Mouse (Mus musculus) E14TG2a.4 (cell line): ENCODE measurements around the gene Cnnm2.

Experiments used
- H3K27me3 ChIP-seq: 2 replicates; pipeline ENCODE4 v1.6.1; 2014; ENCODE audit warnings: low read length, control low read depth; ENCODE audit not compliant: insufficient read depth
- H3K36me3 ChIP-seq: 2 replicates; pipeline ENCODE4 v1.6.1; 2014; ENCODE audit warnings: low read length, control low read depth; ENCODE audit not compliant: insufficient read depth
- H3K4me1 ChIP-seq: replicated peaks from 2 replicates; pipeline ENCODE4 v1.6.1; 2014; ENCODE audit warnings: low read depth, low read length, control low read depth
- H3K4me3 ChIP-seq: replicated peaks from 2 replicates; pipeline ENCODE4 v1.5.1; 2014; ENCODE audit warnings: mild to moderate bottlenecking, low read length
- H3K9me3 ChIP-seq: 2 replicates; pipeline ENCODE4 v1.6.1; 2014; ENCODE audit warnings: low read length, control low read depth
- CTCF ChIP-seq: conservative IDR thresholded peaks from 2 replicates; pipeline ENCODE4 v1.5.1; 2014; ENCODE audit warnings: low read length
- NANOG ChIP-seq: IDR thresholded peaks from 2 replicates; pipeline ENCODE4 v1.6.1; 2014; ENCODE audit warnings: borderline replicate concordance, low read length, mixed read lengths
- POU5F1 ChIP-seq: IDR thresholded peaks from 2 replicates; pipeline ENCODE4 v1.6.1; 2014; ENCODE audit warnings: low read length, borderline replicate concordance

Cnnm2 gene

GRCm38 (mm10) chr19:46834301-46834700, 72.9 kb downstream of the Cnnm2 start:
- H3K36me3 ChIP-seq = 0 out of 2 replicates have a peak, but pooled peaks cover 8% of the 10 kb centered on the region
- no peaks in the 10 kb centered on the region for H3K27me3 ChIP-seq
- H3K9me3 ChIP-seq = no peaks in the 10 kb centered on the region
- peaks cover 98% of the 10 kb centered on the region for H3K4me1 ChIP-seq
- H3K4me3 ChIP-seq = peak overlapping the region; percentile 62
- no peak for TF ChIP-seq NANOG
- TF ChIP-seq POU5F1 = no peak
- TF ChIP-seq CTCF = no peak

- H3K4me1 ChIP-seq = peaks cover 97% of the 10 kb centered on the region
- H3K4me3 ChIP-seq = peak overlapping the region; percentile 62
- 0 out of 2 replicates have a peak, but pooled peaks cover 11% of the 10 kb centered on the region for H3K36me3 ChIP-seq
- no peaks in the 10 kb centered on the region for H3K27me3 ChIP-seq
- no peak for TF ChIP-seq POU5F1
- TF ChIP-seq NANOG = no peak
- no peak for TF ChIP-seq CTCF
- H3K9me3 ChIP-seq = no peaks in the 10 kb centered on the region
Observed at GRCm38 (mm10) chr19:46835339-46835738, 73.9 kb downstream of the Cnnm2 start.

- TF ChIP-seq POU5F1 (no peak), NANOG (peak; percentile 76), CTCF (no peak)
- no peaks in the 10 kb centered on the region for H3K27me3 ChIP-seq
- 0 out of 2 replicates have a peak, but pooled peaks cover 11% of the 10 kb centered on the region for H3K36me3 ChIP-seq
- H3K4me1 ChIP-seq = peaks cover 97% of the 10 kb centered on the region
- peak overlapping the region; percentile 61 for H3K4me3 ChIP-seq
- no peaks in the 10 kb centered on the region for H3K9me3 ChIP-seq
Observed at GRCm38 (mm10) chr19:46836085-46836484, 74.7 kb downstream of the Cnnm2 start.

- Histone ChIP-seq H3K27me3 (no peaks in the 10 kb centered on the region), H3K4me1 (peaks cover 88% of the 10 kb centered on the region), H3K36me3 (0 out of 2 replicates have a peak, but pooled peaks cover 8% of the 10 kb centered on the region), H3K4me3 (peak overlapping the region; percentile 61), H3K9me3 (no peaks in the 10 kb centered on the region)
- TF ChIP-seq CTCF = no peak
Observed at GRCm38 (mm10) chr19:46837290-46838079, 76.1 kb downstream of the Cnnm2 start.

- Histone ChIP-seq H3K4me3 (no peak overlapping the region), H3K9me3 (no peaks in the 10 kb centered on the region), H3K36me3 (peaks cover 8% of the 10 kb centered on the region; the same call in 1 of the 2 replicates), H3K4me1 (peaks cover 88% of the 10 kb centered on the region), H3K27me3 (no peaks in the 10 kb centered on the region)
- TF ChIP-seq CTCF = no peak
Observed at GRCm38 (mm10) chr19:46841016-46841415, 79.6 kb downstream of the Cnnm2 start.

- Histone ChIP-seq H3K4me1 (peaks cover 81% of the 10 kb centered on the region), H3K36me3 (peaks cover 15% of the 10 kb centered on the region; the same call in 1 of the 2 replicates), H3K9me3 (no peaks in the 10 kb centered on the region), H3K4me3 (no peak overlapping the region), H3K27me3 (no peaks in the 10 kb centered on the region)
- TF ChIP-seq CTCF = no peak
- no peak for TF ChIP-seq NANOG
- no peak for TF ChIP-seq POU5F1
Observed at GRCm38 (mm10) chr19:46843030-46843429, 81.6 kb downstream of the Cnnm2 start.

GRCm38 (mm10) chr19:46846056-46846455, 84.7 kb downstream of the Cnnm2 start:
- Histone ChIP-seq H3K4me3 (no peak overlapping the region), H3K4me1 (peaks cover 82% of the 10 kb centered on the region), H3K27me3 (no peaks in the 10 kb centered on the region), H3K36me3 (peaks cover 14% of the 10 kb centered on the region; the same call in 1 of the 2 replicates), H3K9me3 (no peaks in the 10 kb centered on the region)
- TF ChIP-seq CTCF (no peak), POU5F1 (no peak), NANOG (no peak)

GRCm38 (mm10) chr19:46846459-46846858, 85.1 kb downstream of the Cnnm2 start:
- TF ChIP-seq CTCF = no peak
- no peak for TF ChIP-seq POU5F1
- no peak for TF ChIP-seq NANOG
- Histone ChIP-seq H3K36me3 (peaks cover 14% of the 10 kb centered on the region; the same call in 1 of the 2 replicates), H3K4me1 (peaks cover 82% of the 10 kb centered on the region), H3K4me3 (no peak overlapping the region), H3K9me3 (no peaks in the 10 kb centered on the region), H3K27me3 (no peaks in the 10 kb centered on the region)

GRCm38 (mm10) chr19:46848381-46849268, 87.2 kb downstream of the Cnnm2 start:
- Histone ChIP-seq H3K4me1 (peaks cover 80% of the 10 kb centered on the region), H3K27me3 (no peaks in the 10 kb centered on the region), H3K4me3 (0 out of 2 replicates have a peak overlapping the region, but pooled peaks have one; percentile 15), H3K9me3 (no peaks in the 10 kb centered on the region), H3K36me3 (peaks cover 20% of the 10 kb centered on the region; the same call in 1 of the 2 replicates)
- TF ChIP-seq CTCF (no peak), POU5F1 (no peak), NANOG (no peak)
